Mouse (Mus musculus) CH12.LX (cell line): ENCODE data around the gene Prlh. TPM values are rescaled to one million over a fixed set of nuclear protein-coding genes. Genes with fewer than 3 reads are reported as not detected.

Experiments used
- DNase-seq: peaks from one replicate; pipeline ENCODE4 v3.0.0-alpha.2; 2013; ENCODE audit errors: extremely low read depth
- H3K27ac ChIP-seq: 2 replicates; pipeline ENCODE4 v1.5.1; 2012; ENCODE audit warnings: low read depth, mild to moderate bottlenecking, control low read depth, moderate library complexity; ENCODE audit not compliant: insufficient read depth
- H3K27me3 ChIP-seq: replicated peaks from 2 replicates; pipeline ENCODE3; 2012; ENCODE audit warnings: inconsistent platforms
- H3K36me3 ChIP-seq, 2 experiments: replicated peaks in 1 of 2; 2 replicates each; pipeline versions ENCODE3 to v1.6.1; 2012; ENCODE audit warnings: inconsistent platforms in 1 of 2, low read length in 1 of 2, mild to moderate bottlenecking in 1 of 2, mixed read lengths in 1 of 2, moderate library complexity in 1 of 2; ENCODE audit not compliant: control insufficient read depth in 1 of 2, insufficient read depth in 1 of 2
- H3K4me1 ChIP-seq, 2 experiments: 2 replicates each; pipeline ENCODE4 v1.6.1; 2012; ENCODE audit warnings: inconsistent platforms in 1 of 2, moderate library complexity in 1 of 2; ENCODE audit not compliant: insufficient read depth in 2 of 2, control insufficient read depth in 1 of 2
- H3K4me2 ChIP-seq: 2 replicates; pipeline ENCODE4 v1.6.1; 2012; ENCODE audit warnings: low read depth, mild to moderate bottlenecking, control low read depth; ENCODE audit not compliant: poor library complexity, insufficient read depth, severe bottlenecking
- H3K4me3 ChIP-seq, 3 experiments: fragments of 150-350 bp in 1 of 3; sonication (generic) in 1 of 3; replicated peaks in 1 of 3; 2 replicates each; pipeline versions ENCODE3 to v1.5.1; 2011 to 2012; ENCODE audit warnings: low read depth in 2 of 3, low read length in 2 of 3, mild to moderate bottlenecking in 2 of 3, moderate library complexity in 2 of 3, control low read depth in 1 of 3, improper control_type of control experiment in 1 of 3, inconsistent platforms in 1 of 3, mixed read lengths in 1 of 3; ENCODE audit not compliant: poor library complexity in 1 of 3
- H3K79me2 ChIP-seq: replicated peaks from 2 replicates; pipeline ENCODE4 v1.6.1; 2012; ENCODE audit warnings: mild to moderate bottlenecking, moderate library complexity; ENCODE audit not compliant: control insufficient read depth, poor library complexity, insufficient read depth, severe bottlenecking; ENCODE audit errors: extremely low read depth
- H3K9ac ChIP-seq: 2 replicates; pipeline ENCODE4 v1.6.1; 2012; ENCODE audit warnings: low read depth, mild to moderate bottlenecking, control low read depth, moderate library complexity; ENCODE audit not compliant: insufficient read depth
- H3K9me3 ChIP-seq: replicated peaks from 2 replicates; pipeline ENCODE3; 2012; ENCODE audit warnings: low read length, inconsistent platforms, mixed read lengths
- BHLHE40 ChIP-seq: IDR thresholded peaks from 2 replicates; pipeline ENCODE4 v1.6.1; 2011; ENCODE audit warnings: mild to moderate bottlenecking, low read depth, low read length, improper control_type of control experiment
- CHD1 ChIP-seq: IDR thresholded peaks from 2 replicates; pipeline ENCODE4 v1.6.1; 2012; ENCODE audit warnings: low read depth, low read length, improper control_type of control experiment, inconsistent platforms
- E2F4 ChIP-seq: IDR thresholded peaks from 2 replicates; pipeline ENCODE4 v1.6.1; 2011; ENCODE audit warnings: low read depth, low read length, improper control_type of control experiment; ENCODE audit not compliant: insufficient replicate concordance
- EP300 ChIP-seq: IDR thresholded peaks from 2 replicates; pipeline ENCODE4 v1.6.1; 2011; ENCODE audit warnings: low read length, improper control_type of control experiment
- ETS1 ChIP-seq: conservative IDR thresholded peaks from 2 replicates; pipeline ENCODE4 v1.6.1; 2012; ENCODE audit warnings: low read depth, mild to moderate bottlenecking, inconsistent platforms, low read length, improper control_type of control experiment, moderate library complexity
- GABPA ChIP-seq: IDR thresholded peaks from 2 replicates; pipeline ENCODE4 v1.6.1; 2012; ENCODE audit warnings: low read depth, low read length, improper control_type of control experiment, inconsistent platforms; ENCODE audit not compliant: insufficient replicate concordance
- HCFC1 ChIP-seq: IDR thresholded peaks from 2 replicates; pipeline ENCODE4 v1.6.1; 2012; ENCODE audit warnings: low read depth, mild to moderate bottlenecking, inconsistent platforms, low read length, improper control_type of control experiment
- JUND ChIP-seq: conservative IDR thresholded peaks from 2 replicates; pipeline ENCODE4 v1.6.1; 2011; ENCODE audit warnings: low read depth, low read length, improper control_type of control experiment
- MAFK ChIP-seq: IDR thresholded peaks from 2 replicates; pipeline ENCODE4 v1.6.1; 2011; ENCODE audit warnings: low read length, improper control_type of control experiment; ENCODE audit not compliant: insufficient replicate concordance
- MAX ChIP-seq: IDR thresholded peaks from 2 replicates; pipeline ENCODE4 v1.6.1; 2011; ENCODE audit warnings: low read length, improper control_type of control experiment
- MAZ ChIP-seq: IDR thresholded peaks from 2 replicates; pipeline ENCODE4 v1.6.1; 2012; ENCODE audit warnings: low read depth, mild to moderate bottlenecking, inconsistent platforms, low read length, improper control_type of control experiment, moderate library complexity
- NELFE ChIP-seq: IDR thresholded peaks from 2 replicates; pipeline ENCODE4 v1.6.1; 2011; ENCODE audit warnings: low read depth, low read length, improper control_type of control experiment
- NRF1 ChIP-seq: IDR thresholded peaks from 2 replicates; pipeline ENCODE4 v1.6.1; 2014; ENCODE audit warnings: low read depth, mild to moderate bottlenecking, inconsistent platforms, low read length, improper control_type of control experiment, moderate library complexity
- POLR2A ChIP-seq: IDR thresholded peaks from 2 replicates; pipeline ENCODE4 v1.6.1; 2011; ENCODE audit warnings: low read depth, mild to moderate bottlenecking, improper control_type of control experiment, low read length
- RAD21 ChIP-seq: IDR thresholded peaks from 2 replicates; pipeline ENCODE4 v1.6.1; 2011; ENCODE audit warnings: low read depth, mild to moderate bottlenecking, low read length, improper control_type of control experiment, moderate library complexity
- RCOR1 ChIP-seq: conservative IDR thresholded peaks from 2 replicates; pipeline ENCODE4 v1.6.1; 2012; ENCODE audit warnings: low read depth, mild to moderate bottlenecking, inconsistent platforms, low read length, improper control_type of control experiment
- USF2 ChIP-seq: conservative IDR thresholded peaks from 2 replicates; pipeline ENCODE4 v1.6.1; 2011; ENCODE audit warnings: low read depth, low read length, improper control_type of control experiment
- ZC3H11A ChIP-seq: IDR thresholded peaks from 2 replicates; pipeline ENCODE4 v1.6.1; 2012; ENCODE audit warnings: low read depth, mild to moderate bottlenecking, inconsistent platforms, low read length, improper control_type of control experiment
- ZKSCAN1 ChIP-seq: IDR thresholded peaks from 2 replicates; pipeline ENCODE4 v1.6.1; 2012; ENCODE audit warnings: low read depth, inconsistent platforms, low read length, improper control_type of control experiment, borderline replicate concordance
- ZMIZ1 ChIP-seq: IDR thresholded peaks from 2 replicates; pipeline ENCODE4 v1.6.1; 2012; ENCODE audit warnings: low read depth, mild to moderate bottlenecking, inconsistent platforms, low read length, improper control_type of control experiment
- dilution Hi-C: fragments of 300-500 bp; cut with MboI; formaldehyde crosslinking; loops from 2 replicates; pipeline ENCODE4 v1.14.3; 2020; ENCODE audit warnings: low sequenced_read_pairs; ENCODE audit not compliant: extremely low pct_unique_long_range_greater_than_20kb, extremely low pct_ligation_motif_present
- in situ Hi-C: fragments of 300-500 bp; cut with MboI; formaldehyde crosslinking; loops from 3 replicates; pipeline ENCODE4 v1.14.3; 2019; ENCODE audit warnings: low sequenced_read_pairs, low pct_ligation_motif_present, low pct_unique_long_range_greater_than_20kb, mixed read lengths
- polyA plus RNA-seq: library from polyadenylated mRNA; unstranded; fragments of >175 nt; gene quantifications from 2 replicates; pipeline ENCODE4 v1.2.1, GENCODE M21; 2012; ENCODE audit warnings: low read depth; ENCODE audit not compliant: insufficient read length
- total RNA-seq, 2 experiments: library from RNA; depleted of rRNA; stranded (reverse); fragments of 300-350 nt in 1 of 2; fragments of >200 nt in 1 of 2; gene quantifications; 2 replicates each; pipeline ENCODE4 v1.2.3; 2012 to 2014

Gene Prlh
- total and polyA plus RNA-seq, 3 experiments = not detected

- in situ Hi-C loops = no loop called here
- no peak for DNase-seq
Measured at GRCm38 (mm10) chr1:90998891-90999611, 46.1 kb downstream of the Prlh start.

DNA sequence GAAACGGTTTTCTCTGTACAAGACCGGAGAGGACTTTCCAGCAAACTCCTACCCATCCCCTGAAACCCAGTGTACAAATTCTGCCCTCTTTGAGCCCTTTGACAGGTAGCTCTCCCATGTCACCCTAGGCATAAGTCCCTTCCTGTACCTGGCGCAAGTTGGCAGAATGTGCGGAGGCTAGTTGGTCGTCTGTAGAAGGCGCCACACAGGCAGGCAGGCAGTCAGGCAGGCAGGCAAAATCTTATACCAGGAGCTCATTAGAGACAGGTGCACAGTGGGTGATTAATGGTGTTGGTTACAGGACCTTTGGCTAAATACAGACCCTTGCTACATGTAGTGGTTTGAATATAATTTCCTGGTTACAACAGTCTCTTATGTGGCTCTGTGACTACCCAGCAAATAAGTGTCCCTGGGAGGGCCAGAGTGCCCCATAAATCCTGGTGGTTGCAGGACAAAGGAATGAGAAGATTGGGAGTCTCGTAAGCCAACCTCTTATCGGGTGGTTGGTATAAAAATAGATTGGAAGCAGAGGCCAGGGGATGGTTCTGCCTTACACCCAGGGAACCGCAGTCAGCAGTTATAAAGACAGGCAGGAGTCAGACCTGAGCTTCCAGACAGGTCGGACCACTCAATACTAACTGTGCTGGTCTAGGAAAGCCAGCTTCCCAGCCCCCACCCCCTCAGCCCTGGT lies 47.1 kb downstream of the Prlh start:
- Histone ChIP-seq H3K36me3 (no peaks in the 10 kb centered on the region), H3K27me3 (peaks cover 53% of the 10 kb centered on the region), H3K27ac (no peak overlapping the region), H3K4me3 (no peak overlapping the region), H3K9me3 (peaks cover 15% of the 10 kb centered on the region), H3K9ac (no peak overlapping the region), H3K79me2 (no peaks in the 10 kb centered on the region), H3K4me1 (no peaks in the 10 kb centered on the region), H3K4me2 (no peak overlapping the region)
- in situ Hi-C loops (no loop called here), dilution Hi-C loops (no loop called here)
- TF ChIP-seq GABPA (no peak), ETS1 (no peak)
- DNase-seq = no peak

More at GRCm38 (mm10) chr1:90998891-90999611, 46.1 kb downstream of the Prlh start:
- no peaks in the 10 kb centered on the region for H3K4me1 ChIP-seq
- no peaks in the 10 kb centered on the region for H3K36me3 ChIP-seq
- H3K9me3 ChIP-seq = peaks cover 15% of the 10 kb centered on the region
- dilution Hi-C loops = no loop called here
- TF ChIP-seq USF2 = no peak
- TF ChIP-seq NRF1 = no peak
- TF ChIP-seq MAX = no peak
- no peak for TF ChIP-seq ZC3H11A
- no peak for TF ChIP-seq MAFK
- no peak for TF ChIP-seq CHD1
- no peak for TF ChIP-seq POLR2A
- no peak for TF ChIP-seq MAZ
- TF ChIP-seq ZMIZ1 = no peak
- no peak for TF ChIP-seq E2F4
- TF ChIP-seq NELFE = no peak
- no peak for TF ChIP-seq BHLHE40
- TF ChIP-seq JUND = no peak
- TF ChIP-seq EP300 = no peak
- TF ChIP-seq ZKSCAN1 = no peak
- no peak for TF ChIP-seq HCFC1
- no peak for TF ChIP-seq RCOR1
- no peak for TF ChIP-seq RAD21
- H3K4me2 ChIP-seq = no peak overlapping the region
- H3K9ac ChIP-seq = no peak overlapping the region
- H3K27me3 ChIP-seq = peaks cover 53% of the 10 kb centered on the region
- no peaks in the 10 kb centered on the region for H3K79me2 ChIP-seq
- H3K27ac ChIP-seq = no peak overlapping the region
- H3K4me3 ChIP-seq = peak overlapping the region in 1 of 3 experiments; percentile 40
